Mouse (Mus musculus) olfactory bulb, adult 2 months (tissue): ENCODE results near the gene Dlg2. TPM values are rescaled to one million over a fixed set of nuclear protein-coding genes. Genes with fewer than 3 reads are reported as not detected.

Experiments
- H3K27ac ChIP-seq: fragments of 200-500 bp; 2 replicates; pipeline ENCODE4 v1.5.1; 2012; ENCODE audit warnings: low read depth, low read length; ENCODE audit not compliant: insufficient read depth
- H3K4me1 ChIP-seq: fragments of 200-500 bp; 2 replicates; pipeline ENCODE4 v1.6.1; 2012; ENCODE audit warnings: low read length; ENCODE audit not compliant: control insufficient read depth, insufficient read depth
- H3K4me3 ChIP-seq: fragments of 200-500 bp; 2 replicates; pipeline ENCODE4 v1.5.1; 2012; ENCODE audit warnings: mild to moderate bottlenecking, low read depth, low read length, moderate library complexity; ENCODE audit not compliant: insufficient read depth
- CTCF ChIP-seq: fragments of 200-500 bp; IDR thresholded peaks from 2 replicates; pipeline ENCODE4 v1.5.1; 2012; ENCODE audit warnings: low read depth, mild to moderate bottlenecking, low read length, moderate library complexity; ENCODE audit not compliant: insufficient read depth
- POLR2A ChIP-seq: fragments of 200-500 bp; IDR thresholded peaks from 2 replicates; pipeline ENCODE4 v1.6.1; 2012; ENCODE audit warnings: mild to moderate bottlenecking, low read depth, low read length, moderate library complexity; ENCODE audit not compliant: insufficient read depth
- WGBS: fragments of 180-500 bp; shearing (Covaris S2); methylation state at CpG from one replicate; pipeline ENCODE4 v1.1.7; 2018; 5-methylcytosine and 5-hydroxymethylcytosine counted together
- polyA plus RNA-seq: library from polyadenylated mRNA; stranded (reverse); fragments of >200 nt; gene quantifications from 2 replicates; pipeline ENCODE4 v1.2.4, GENCODE M21; 2012; ENCODE audit warnings: low replicate concordance; ENCODE audit not compliant: missing spikeins, insufficient read depth, insufficient read length

Dlg2 gene
- polyA plus RNA-seq, 1 experiment, result not detected

GRCm38 (mm10) chr7:92264964-92265363 is 1788.5 kb downstream of the Dlg2 start:
- H3K27ac ChIP-seq, result no peak overlapping the region
- TF ChIP-seq CTCF, result no peak
- TF ChIP-seq POLR2A, result no peak
- H3K4me3 ChIP-seq, result no peak overlapping the region
- H3K4me1 ChIP-seq, result no peaks in the 10 kb centered on the region

- H3K27ac ChIP-seq, result no peak overlapping the region
- H3K4me3 ChIP-seq, result no peak overlapping the region
- TF ChIP-seq CTCF, result no peak
- TF ChIP-seq POLR2A, result no peak
- WGBS, result 72% methylated on average over 4 of the region's 4 CpGs
- H3K4me1 ChIP-seq, result no peaks in the 10 kb centered on the region
Observed at GRCm38 (mm10) chr7:92275353-92275752, 1798.9 kb downstream of the Dlg2 start.

- no peak for TF ChIP-seq CTCF
- TF ChIP-seq POLR2A, result no peak
- Histone ChIP-seq H3K27ac (no peak overlapping the region), H3K4me3 (no peak overlapping the region), H3K4me1 (no peaks in the 10 kb centered on the region)
- 43% methylated on average over 4 of the region's 4 CpGs for WGBS
Observed at GRCm38 (mm10) chr7:92277629-92278028, 1801.2 kb downstream of the Dlg2 start.

- no peak overlapping the region for H3K4me3 ChIP-seq
- H3K27ac ChIP-seq, result no peak overlapping the region
- TF ChIP-seq POLR2A (no peak), CTCF (no peak)
- no peaks in the 10 kb centered on the region for H3K4me1 ChIP-seq
- WGBS, result 57% methylated on average over 7 of the region's 7 CpGs
Observed at GRCm38 (mm10) chr7:92280925-92281324, 1804.5 kb downstream of the Dlg2 start.

- TF ChIP-seq CTCF (no peak), POLR2A (no peak)
- Histone ChIP-seq H3K27ac (no peak overlapping the region), H3K4me1 (no peaks in the 10 kb centered on the region), H3K4me3 (no peak overlapping the region)
- WGBS, result 59% methylated on average over 1 of the region's 1 CpGs
Observed at GRCm38 (mm10) chr7:92287058-92287457, 1810.6 kb downstream of the Dlg2 start.

- H3K4me3 ChIP-seq, result no peak overlapping the region
- WGBS, result 68% methylated on average over 3 of the region's 3 CpGs
- TF ChIP-seq POLR2A (no peak), CTCF (no peak)
Observed at GRCm38 (mm10) chr7:92288814-92289213, 1812.3 kb downstream of the Dlg2 start.

GRCm38 (mm10) chr7:92292918-92293518 is 1816.5 kb downstream of the Dlg2 start:
- Histone ChIP-seq H3K27ac (no peak overlapping the region), H3K4me3 (no peak overlapping the region), H3K4me1 (0 out of 2 replicates have a peak, but pooled peaks cover 2% of the 10 kb centered on the region)
- no peak for TF ChIP-seq CTCF
- no peak for TF ChIP-seq POLR2A
- 70% methylated on average over 8 of the region's 8 CpGs for WGBS

More at GRCm38 (mm10) chr7:92288814-92289213, 1812.3 kb downstream of the Dlg2 start:
- Histone ChIP-seq H3K4me1 (no peaks in the 10 kb centered on the region), H3K27ac (no peak overlapping the region)

- Histone ChIP-seq H3K4me3 (no peak overlapping the region), H3K27ac (no peak overlapping the region), H3K4me1 (no peaks in the 10 kb centered on the region)
- TF ChIP-seq POLR2A (no peak), CTCF (no peak)
- 34% methylated on average over 2 of the region's 2 CpGs for WGBS
Observed at GRCm38 (mm10) chr7:92301046-92301445, 1824.6 kb downstream of the Dlg2 start.

GRCm38 (mm10) chr7:92307634-92308033 is 1831.2 kb downstream of the Dlg2 start:
- TF ChIP-seq CTCF (no peak), POLR2A (no peak)
- Histone ChIP-seq H3K4me3 (no peak overlapping the region), H3K27ac (no peak overlapping the region), H3K4me1 (peaks cover 3% of the 10 kb centered on the region; the same call in 1 of the 2 replicates)
- 85% methylated on average over 2 of the region's 2 CpGs for WGBS

- Histone ChIP-seq H3K4me1 (peaks cover 3% of the 10 kb centered on the region; the same call in 1 of the 2 replicates), H3K27ac (no peak overlapping the region), H3K4me3 (no peak overlapping the region)
- WGBS, result 76% methylated on average over 2 of the region's 2 CpGs
- TF ChIP-seq POLR2A, result no peak
- no peak for TF ChIP-seq CTCF
Observed at GRCm38 (mm10) chr7:92308168-92308567, 1831.7 kb downstream of the Dlg2 start.
